ENCODE assay signal across 11 mouse cellular contexts in the genomic region with DNA sequence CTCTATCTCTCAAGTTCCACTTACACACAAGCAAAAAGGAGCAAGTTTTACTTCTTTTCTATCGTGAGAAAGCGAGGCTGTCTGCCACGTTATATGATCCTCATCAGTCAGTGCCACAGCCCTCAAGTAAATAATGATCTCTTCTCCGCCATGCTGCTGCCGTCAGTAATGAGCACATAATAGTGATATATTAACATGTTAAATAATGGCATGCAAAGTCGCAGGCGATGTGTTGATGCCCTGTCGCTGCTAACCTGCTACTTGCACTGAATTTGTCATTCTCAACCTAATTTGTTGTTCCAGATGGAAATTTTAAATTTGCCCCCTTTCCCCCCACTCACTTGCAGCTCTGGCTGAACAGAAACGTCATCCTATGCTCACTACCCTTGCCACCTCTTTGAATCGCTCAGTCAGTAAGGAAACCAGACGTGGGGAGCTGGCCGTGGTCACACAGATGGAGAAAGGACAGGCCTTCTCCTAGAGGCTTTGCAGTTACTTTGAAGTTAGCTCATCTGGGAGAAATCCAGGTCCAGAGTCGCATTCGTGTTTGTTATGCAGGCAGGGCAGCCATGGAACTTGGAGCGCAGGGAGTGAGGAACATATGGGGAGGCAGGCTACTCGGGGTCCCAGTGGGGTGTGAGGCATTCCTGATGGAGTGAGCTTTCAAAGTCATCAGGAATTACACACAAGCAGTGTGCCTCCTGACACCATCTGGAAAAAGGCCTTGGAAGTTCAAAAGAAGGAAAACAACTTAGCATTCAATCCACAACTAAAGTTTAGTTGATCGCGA.
DNase-seq lines count a peak whose midpoint lies in the region; ATAC-seq and TF ChIP-seq lines count a peak whose summit lies in the region.
"Had no signal": no experiment of that assay in that cellular context is flagged by ENCODE, and none has a peak within 500 bp of the region (broad histone marks: within the 10 kb centered on the region; RNA-seq: fewer than 3 reads in every experiment).

No protein-coding gene starts in this region.

- H3K36me3 ChIP-seq in lung, postnatal 0 days (ENCODE audit: insufficient read depth, low read length), result no peaks in the 10 kb centered on the region
- no peaks in the 10 kb centered on the region for H3K36me3 ChIP-seq in neural tube, embryonic 15.5 days
- H3K36me3 ChIP-seq: liver, embryonic 13.5 days had no signal

- no peaks in the 10 kb centered on the region for H3K4me1 ChIP-seq in lung, postnatal 0 days (ENCODE audit: insufficient read depth, low read depth, low read length)
- 0 out of 2 replicates have a peak, but pooled peaks cover 4% of the 10 kb centered on the region for H3K4me1 ChIP-seq in neural tube, embryonic 15.5 days
- H3K4me1 ChIP-seq: liver, embryonic 13.5 days had no signal

- no peak overlapping the region for H3K4me2 ChIP-seq in lung, postnatal 0 days (replicated peaks; ENCODE audit: low read depth, low read length)
- 0 out of 2 replicates have a peak overlapping the region, but pooled peaks have one; percentile 11 for H3K4me2 ChIP-seq in neural tube, embryonic 15.5 days
- H3K4me2 ChIP-seq: liver, embryonic 13.5 days had no signal

- DNase-seq in cerebellum, adult 11-12 months, result peak; percentile 10
- DNase-seq in cerebellum, adult 11 months, result no peak
- DNase-seq in lung, postnatal 10 days, result peak; percentile 3
- DNase-seq in lung, postnatal 0 days (ENCODE audit: low spot score), result no peak
- peak; percentile 33 for DNase-seq in hindlimb bud, embryonic 11.5 days (ENCODE audit: extremely low spot score, low read depth, low spot score)
- DNase-seq in adrenal gland, postnatal 10 days, result no peak
- DNase-seq in frontal cortex, adult 2 months (ENCODE audit: extremely low spot score in 1 of 2, low spot score in 1 of 2), result no peak
- DNase-seq: heart, adult 18-20 months; kidney, postnatal 36 days; liver, embryonic 13.5 days had no signal

- no peak for ATAC-seq in lung, postnatal 0 days
- no peak for ATAC-seq in neural tube, embryonic 15.5 days (ENCODE audit: low FRiP score)

- no peaks in the 10 kb centered on the region for H3K9me3 ChIP-seq in lung, postnatal 0 days (ENCODE audit: low read length)
- H3K9me3 ChIP-seq in neural tube, embryonic 15.5 days (replicated peaks), result no peaks in the 10 kb centered on the region
- H3K9me3 ChIP-seq: liver, embryonic 13.5 days had no signal

- WGBS in lung, postnatal 0 days, result 41% methylated on average over 18 of the region's 18 CpGs
- 33% methylated on average over 18 of the region's 18 CpGs for WGBS in neural tube, embryonic 15.5 days

- no peak for TF ChIP-seq CTCF in lung, postnatal 0 days (IDR thresholded peaks at IDR 0.05)

- no peak overlapping the region for H3K27ac ChIP-seq in lung, postnatal 0 days (ENCODE audit: low read length)
- no peak overlapping the region for H3K27ac ChIP-seq in neural tube, embryonic 15.5 days (replicated peaks)
- H3K27ac ChIP-seq: liver, embryonic 13.5 days had no signal

- H3K4me3 ChIP-seq in lung, postnatal 0 days (ENCODE audit: low read depth, low read length), result no peak overlapping the region
- H3K4me3 ChIP-seq in neural tube, embryonic 15.5 days (replicated peaks), result no peak overlapping the region
- H3K4me3 ChIP-seq: liver, embryonic 13.5 days had no signal

- TF ChIP-seq EP300 in lung, postnatal 0 days (IDR thresholded peaks at IDR 0.05), result no peak

- H3K27me3 ChIP-seq in lung, postnatal 0 days (replicated peaks; ENCODE audit: insufficient read depth, low read length), result no peaks in the 10 kb centered on the region
- H3K27me3 ChIP-seq in neural tube, embryonic 15.5 days (replicated peaks), result no peaks in the 10 kb centered on the region
- H3K27me3 ChIP-seq: liver, embryonic 13.5 days had no signal

- H3K9ac ChIP-seq in lung, postnatal 0 days (replicated peaks; ENCODE audit: low read depth), result no peak overlapping the region
- H3K9ac ChIP-seq in neural tube, embryonic 15.5 days (replicated peaks), result no peak overlapping the region
- H3K9ac ChIP-seq: liver, embryonic 13.5 days had no signal

Comparison
In these comparisons a context has a peak if more than half of its experiments do, and no peak if none do; other contexts are left out.
1. DNase-seq: peak in cerebellum, adult 11-12 months (single experiment), lung, postnatal 10 days (single experiment) and hindlimb bud, embryonic 11.5 days (single experiment); none in cerebellum, adult 11 months (single experiment), lung, postnatal 0 days (single experiment), adrenal gland, postnatal 10 days (single experiment) and frontal cortex, adult 2 months (0 of 2).